Mouse (Mus musculus): ENCODE data around the gene Fance. TPM values are rescaled to one million over a fixed set of nuclear protein-coding genes. Genes with fewer than 3 reads are reported as not detected.
"Not testable (repeated sequence)": the region's sequence is repeated elsewhere in the genome, so short reads cannot be mapped to it uniquely, and the experiment has no call there.

Fance gene
- polyA plus RNA-seq, 1 experiment from 2014 or later = 10.8 TPM

- WGBS (ENCODE audit: missing documents) = 100% methylated on average over 7 of the region's 7 CpGs
- H3K36me3 ChIP-seq (ENCODE audit: inconsistent target) = peaks cover 12% of the 10 kb centered on the region; the same call in 1 of the 2 replicates
- H3K4me3 ChIP-seq (ENCODE audit: inconsistent target); H3K27ac ChIP-seq; H3K79me2 ChIP-seq (ENCODE audit: inconsistent target): not testable (repeated sequence)
These were observed 11.1 kb downstream of the Fance start for GRCm38 (mm10) chr17:28324416-28324815.

GRCm38 (mm10) chr17:28325751-28326150 lies 12.4 kb downstream of the Fance start:
- 94% methylated on average over 7 of the region's 8 CpGs for WGBS (ENCODE audit: missing documents)
- Histone ChIP-seq H3K4me3 (ENCODE audit: inconsistent target) (no peak overlapping the region), H3K36me3 (ENCODE audit: inconsistent target) (peaks cover 18% of the 10 kb centered on the region; the same call in 1 of the 2 replicates), H3K79me2 (ENCODE audit: inconsistent target) (peaks cover 9% of the 10 kb centered on the region; the same call in 1 of the 2 replicates), H3K27ac (no peak overlapping the region)

- Histone ChIP-seq H3K4me3 (ENCODE audit: inconsistent target) (no peak overlapping the region), H3K79me2 (ENCODE audit: inconsistent target) (peaks cover 9% of the 10 kb centered on the region; the same call in 1 of the 2 replicates), H3K36me3 (ENCODE audit: inconsistent target) (peaks cover 17% of the 10 kb centered on the region), H3K27ac (peak overlapping the region; percentile 94)
- 89% methylated on average over 3 of the region's 3 CpGs for WGBS (ENCODE audit: missing documents)
These were observed 13.6 kb downstream of the Fance start for GRCm38 (mm10) chr17:28326951-28327350.

- H3K36me3 ChIP-seq (ENCODE audit: inconsistent target) = peaks cover 17% of the 10 kb centered on the region
- peaks cover 9% of the 10 kb centered on the region; the same call in 1 of the 2 replicates for H3K79me2 ChIP-seq (ENCODE audit: inconsistent target)
- WGBS (ENCODE audit: missing documents) = 30% methylated on average over 22 of the region's 22 CpGs
- peak overlapping the region; percentile 94 for H3K27ac ChIP-seq
- peak overlapping the region; percentile 16; the same call in 1 of the 2 replicates for H3K4me3 ChIP-seq (ENCODE audit: inconsistent target)
These were observed 14.5 kb downstream of the Fance start for GRCm38 (mm10) chr17:28327673-28328325.

GRCm38 (mm10) chr17:28328366-28328928 lies 15.1 kb downstream of the Fance start, which contains the start of gene Rpl10a:
TSS of gene Rpl10a (plus strand) at chr17:28328471.
- Histone ChIP-seq H3K27ac (peak within 1 kb of the TSS; percentile 94), H3K4me3 (ENCODE audit: inconsistent target) (peak within 1 kb of the TSS; percentile 46), H3K79me2 (ENCODE audit: inconsistent target) (peaks cover 9% of the 10 kb centered on the region; the same call in 1 of the 2 replicates), H3K36me3 (ENCODE audit: inconsistent target) (peaks cover 17% of the 10 kb centered on the region)
- WGBS (ENCODE audit: missing documents) = under 1% methylated on average over 67 of the region's 67 CpGs

- 1% methylated on average over 22 of the region's 25 CpGs for WGBS (ENCODE audit: missing documents)
- Histone ChIP-seq H3K4me3 (ENCODE audit: inconsistent target) (peak overlapping the region; percentile 46), H3K79me2 (ENCODE audit: inconsistent target) (peaks cover 9% of the 10 kb centered on the region; the same call in 1 of the 2 replicates), H3K36me3 (ENCODE audit: inconsistent target) (peaks cover 17% of the 10 kb centered on the region), H3K27ac (peak overlapping the region; percentile 31; the same call in 1 of the 2 replicates)
These were observed 15.6 kb downstream of the Fance start for GRCm38 (mm10) chr17:28328946-28329345.

DNA sequence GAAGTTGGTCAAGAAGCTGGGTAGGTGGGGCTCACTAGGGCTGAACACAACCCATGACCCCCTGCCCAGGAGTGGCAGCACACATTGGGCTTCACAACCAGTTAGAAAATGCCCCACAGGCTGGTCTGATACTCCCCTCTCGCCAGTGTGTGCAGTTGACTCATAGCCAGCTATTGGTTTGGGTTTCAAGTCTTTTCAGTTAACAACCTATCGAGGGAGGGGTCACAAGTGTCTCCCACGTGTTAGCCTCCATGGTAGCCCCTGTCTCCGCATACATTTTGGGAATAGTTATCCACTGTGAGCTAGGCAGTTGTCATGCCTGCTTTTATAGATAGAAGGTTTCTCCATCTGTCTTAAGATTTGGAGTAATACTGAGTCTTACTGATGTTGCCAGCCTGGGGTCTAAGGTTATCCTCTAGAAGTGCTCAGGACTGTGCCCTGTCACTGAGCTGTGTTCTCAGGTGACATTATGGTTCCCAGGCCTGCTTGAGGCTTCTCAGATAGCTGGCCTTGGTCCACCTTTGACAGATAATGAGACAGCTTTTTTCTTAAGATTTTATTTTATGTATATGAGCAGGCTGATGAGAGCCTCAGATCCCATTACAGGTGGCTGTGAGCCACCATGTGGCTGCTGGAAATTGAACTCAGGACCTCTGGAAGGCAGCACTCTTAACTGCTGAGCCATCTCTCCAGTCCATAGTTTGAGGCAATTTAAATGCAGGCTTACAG lies 16.3 kb downstream of the Fance start:
- H3K79me2 ChIP-seq (ENCODE audit: inconsistent target) = peaks cover 9% of the 10 kb centered on the region; the same call in 1 of the 2 replicates
- H3K36me3 ChIP-seq (ENCODE audit: inconsistent target) = peaks cover 17% of the 10 kb centered on the region
- H3K27ac ChIP-seq = peak overlapping the region; percentile 31
- WGBS (ENCODE audit: missing documents) = 24% methylated on average over 4 of the region's 4 CpGs
- H3K4me3 ChIP-seq (ENCODE audit: inconsistent target) = peak overlapping the region; percentile 46

GRCm38 (mm10) chr17:28330232-28330546 lies 16.9 kb downstream of the Fance start:
- peak overlapping the region; percentile 46 for H3K4me3 ChIP-seq (ENCODE audit: inconsistent target)
- H3K36me3 ChIP-seq (ENCODE audit: inconsistent target) = peaks cover 17% of the 10 kb centered on the region
- H3K79me2 ChIP-seq (ENCODE audit: inconsistent target) = peaks cover 9% of the 10 kb centered on the region; the same call in 1 of the 2 replicates
- WGBS (ENCODE audit: missing documents) = 20% methylated on average over 1 of the region's 2 CpGs
- H3K27ac ChIP-seq = 0 out of 2 replicates have a peak overlapping the region, but pooled peaks have one; percentile 31

- H3K36me3 ChIP-seq (ENCODE audit: inconsistent target) = peaks cover 17% of the 10 kb centered on the region
- not testable (repeated sequence) for H3K79me2 ChIP-seq (ENCODE audit: inconsistent target); H3K4me3 ChIP-seq (ENCODE audit: inconsistent target); H3K27ac ChIP-seq
- 83% methylated on average over 3 of the region's 8 CpGs for WGBS (ENCODE audit: missing documents)
These were observed 17.3 kb downstream of the Fance start for GRCm38 (mm10) chr17:28330590-28330989.

DNA sequence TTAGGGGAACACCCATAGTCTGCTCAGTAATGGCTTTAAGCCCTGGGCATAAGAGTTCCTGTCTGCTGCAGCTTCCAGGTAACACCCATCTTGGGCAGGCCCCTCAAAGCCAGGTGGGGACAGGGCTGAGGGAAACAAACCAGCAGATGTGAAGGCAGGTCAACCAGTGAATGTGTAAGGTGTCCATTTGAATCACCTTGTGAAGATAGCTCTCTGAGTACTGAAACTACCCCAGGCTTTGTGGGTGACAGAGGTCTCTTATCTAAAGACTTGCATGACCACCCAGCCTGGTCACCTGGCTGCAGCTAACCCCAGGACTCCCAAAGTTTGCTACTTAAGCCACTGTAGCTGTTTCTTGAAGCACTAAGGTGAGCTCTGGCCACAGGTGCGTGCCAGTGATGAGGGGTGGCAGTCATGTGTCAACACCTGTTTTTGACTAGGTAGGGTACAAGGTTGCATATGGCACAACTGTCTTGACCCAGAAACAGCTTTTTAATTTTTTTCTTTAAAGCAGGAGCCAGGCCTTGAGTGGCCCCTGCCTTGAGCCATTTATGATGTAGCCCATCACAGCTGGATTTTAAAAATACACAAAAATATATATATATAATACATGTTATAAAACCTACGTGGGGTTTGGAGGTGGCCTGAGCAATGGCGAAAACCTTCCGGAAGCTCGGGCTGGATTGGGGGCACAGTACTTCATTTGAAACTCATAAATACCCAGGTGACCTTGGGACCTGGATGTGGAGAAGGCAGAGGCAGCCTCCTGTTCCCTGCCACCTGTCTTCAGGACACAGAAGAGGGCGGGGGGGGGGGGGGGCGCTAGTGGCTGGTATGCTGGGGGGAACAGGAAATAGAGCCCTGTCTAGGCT lies 18.2 kb downstream of the Fance start:
- Histone ChIP-seq H3K27ac (no peak overlapping the region), H3K79me2 (ENCODE audit: inconsistent target) (peaks cover 9% of the 10 kb centered on the region; the same call in 1 of the 2 replicates), H3K36me3 (ENCODE audit: inconsistent target) (peaks cover 17% of the 10 kb centered on the region), H3K4me3 (ENCODE audit: inconsistent target) (no peak overlapping the region)
- WGBS (ENCODE audit: missing documents) = 74% methylated on average over 6 of the region's 7 CpGs

- Histone ChIP-seq H3K79me2 (ENCODE audit: inconsistent target) (peaks cover 9% of the 10 kb centered on the region; the same call in 1 of the 2 replicates), H3K27ac (no peak overlapping the region), H3K4me3 (ENCODE audit: inconsistent target) (no peak overlapping the region), H3K36me3 (ENCODE audit: inconsistent target) (peaks cover 17% of the 10 kb centered on the region)
- WGBS (ENCODE audit: missing documents) = 50% methylated on average over 13 of the region's 13 CpGs
These were observed 19.0 kb downstream of the Fance start for GRCm38 (mm10) chr17:28332113-28332914.

- no peak overlapping the region for H3K27ac ChIP-seq
- 25% methylated on average over 31 of the region's 31 CpGs for WGBS (ENCODE audit: missing documents)
- H3K79me2 ChIP-seq (ENCODE audit: inconsistent target) = peaks cover 9% of the 10 kb centered on the region; the same call in 1 of the 2 replicates
- peaks cover 17% of the 10 kb centered on the region for H3K36me3 ChIP-seq (ENCODE audit: inconsistent target)
- H3K4me3 ChIP-seq (ENCODE audit: inconsistent target) = no peak overlapping the region
These were observed 19.7 kb downstream of the Fance start for GRCm38 (mm10) chr17:28332915-28333546.

GRCm38 (mm10) chr17:28335267-28335666 lies 21.9 kb downstream of the Fance start:
- H3K27ac ChIP-seq = no peak overlapping the region
- H3K4me3 ChIP-seq (ENCODE audit: inconsistent target) = no peak overlapping the region
- no peaks in the 10 kb centered on the region for H3K79me2 ChIP-seq (ENCODE audit: inconsistent target)
- peaks cover 9% of the 10 kb centered on the region for H3K36me3 ChIP-seq (ENCODE audit: inconsistent target)
- WGBS (ENCODE audit: missing documents) = 93% methylated on average over 10 of the region's 10 CpGs
